Mouse (Mus musculus) midbrain, embryonic 15.5 days (tissue): ENCODE results near the gene Tbrg4. TPM values are rescaled to one million over a fixed set of nuclear protein-coding genes. Genes with fewer than 3 reads are reported as not detected.

Experiments
- polyA plus RNA-seq: library from polyadenylated mRNA; unstranded; fragments of >200 nt; fragmentation: Nextera tagmentation; extraction: Ambion mirVana; gene quantifications from 2 replicates; pipeline ENCODE4 v1.2.1, GENCODE M21; 2015

The Tbrg4 gene
- polyA plus RNA-seq, 1 experiment from 2014 or later = 33.3 TPM

Other genes with a start within 250 kb of the Tbrg4 start
- gene Zmiz2, start 237.0 kb downstream of the Tbrg4 start, polyA plus RNA-seq = 39.0 and 41.0 TPM in 2 replicates
- gene Ppia, start 210.6 kb downstream of the Tbrg4 start, polyA plus RNA-seq = 3,416 and 3,418 TPM in 2 replicates
- gene H2afv, start 181.6 kb downstream of the Tbrg4 start, polyA plus RNA-seq = 250 and 290 TPM in 2 replicates
- gene Purb, start 150.2 kb downstream of the Tbrg4 start, polyA plus RNA-seq = 11.3 and 11.4 TPM in 2 replicates
- gene Myo1g, start 105.1 kb downstream of the Tbrg4 start, polyA plus RNA-seq = 0.23 and 0.54 TPM in 2 replicates
- gene Ccm2, start 79.2 kb downstream of the Tbrg4 start, polyA plus RNA-seq = 90.5 and 96.6 TPM in 2 replicates
- gene Nacad, start 20.0 kb downstream of the Tbrg4 start, polyA plus RNA-seq = 103 and 106 TPM in 2 replicates
- gene Wap, start 12.6 kb upstream of the Tbrg4 start, polyA plus RNA-seq = not detected in 2 replicates
- 10.2 and 12.0 TPM in 2 replicates for gene Ramp3, start 32.5 kb upstream of the Tbrg4 start, polyA plus RNA-seq
- not detected in 2 replicates for gene Gm11983, start 211.6 kb upstream of the Tbrg4 start, polyA plus RNA-seq